Mouse (Mus musculus): ENCODE data around the gene Cebpb. TPM values are rescaled to one million over a fixed set of nuclear protein-coding genes. Genes with fewer than 3 reads are reported as not detected.

The Cebpb gene
- polyA plus RNA-seq, 1 experiment from 2014 or later: 77.4 TPM

DNA sequence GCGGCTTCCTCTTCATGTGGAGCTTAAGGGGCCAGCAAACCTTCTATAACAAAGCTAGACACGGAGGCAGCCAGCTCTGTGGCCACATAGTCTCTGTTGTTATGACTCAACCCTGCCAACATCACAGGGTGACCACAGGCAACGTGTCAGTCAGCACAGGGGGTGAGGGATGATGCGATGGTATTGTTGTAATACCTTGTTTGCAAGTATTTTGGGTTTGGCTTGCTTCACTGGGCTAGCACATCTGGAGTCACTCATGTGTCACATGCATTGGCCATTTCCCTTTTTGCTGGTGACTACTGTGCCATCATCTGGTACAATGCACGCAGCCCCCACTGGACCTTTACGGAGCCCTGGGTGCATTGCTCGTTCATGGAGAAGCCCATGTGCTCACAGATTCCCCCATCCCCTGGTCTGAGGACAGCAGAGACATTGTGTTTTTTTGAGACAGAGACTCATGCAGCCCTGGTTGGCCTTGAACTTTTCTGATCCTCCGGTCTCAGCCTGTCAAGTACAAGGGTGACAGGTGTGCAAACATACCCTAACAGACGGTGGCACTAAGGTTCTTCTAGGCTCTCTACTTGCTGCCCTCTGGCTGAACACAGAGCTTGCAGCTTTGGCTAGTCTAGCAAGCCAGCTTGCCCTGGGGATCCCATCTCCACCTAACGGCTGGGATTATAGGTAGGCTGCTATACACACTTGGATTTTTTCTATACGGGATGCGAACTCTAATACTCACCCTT lies 39.3 kb upstream of the Cebpb start:
- Histone ChIP-seq H3K9ac (no peak overlapping the region), H3K4me2 (no peak overlapping the region), H3K36me3 (ENCODE audit: insufficient read depth) (peaks cover 65% of the 10 kb centered on the region), H3K27me3 (ENCODE audit: insufficient read depth, low read length) (no peaks in the 10 kb centered on the region), H3K4me3 (ENCODE audit: low read depth, low read length) (no peak overlapping the region), H3K4me1 (ENCODE audit: insufficient read depth) (no peaks in the 10 kb centered on the region), H3K27ac (ENCODE audit: low read depth) (no peak overlapping the region), H3K9me3 (ENCODE audit: low read depth, low read length) (no peaks in the 10 kb centered on the region)
- DNase-seq (no peak), ATAC-seq (ENCODE audit: insufficient read depth) (no peak)
- 78% methylated on average over 12 of the region's 12 CpGs for WGBS
- TF ChIP-seq CTCF (IDR thresholded peaks at IDR 0.05; ENCODE audit: low read depth): no peak

DNA sequence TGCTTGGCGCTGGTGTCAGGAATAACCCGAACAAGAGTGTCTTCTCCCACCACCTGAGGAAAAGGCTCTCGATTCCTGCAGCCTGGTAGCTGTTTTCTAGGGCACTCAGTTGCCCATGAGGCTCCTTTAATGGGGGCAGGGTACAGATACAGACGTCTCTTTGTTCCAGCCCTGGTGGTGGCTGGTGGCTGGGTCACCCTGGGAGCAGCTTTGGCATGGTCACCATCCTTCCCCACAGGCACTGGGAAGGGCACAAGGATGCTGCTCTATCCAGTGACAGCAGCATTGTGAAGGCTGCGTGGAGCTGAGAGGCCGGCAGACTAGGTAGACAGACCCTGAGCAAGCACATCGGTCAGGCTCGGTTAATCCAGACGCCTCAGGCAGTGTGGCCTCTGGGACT lies 37.1 kb upstream of the Cebpb start:
- TF ChIP-seq CTCF (IDR thresholded peaks at IDR 0.05; ENCODE audit: low read depth): no peak

DNA sequence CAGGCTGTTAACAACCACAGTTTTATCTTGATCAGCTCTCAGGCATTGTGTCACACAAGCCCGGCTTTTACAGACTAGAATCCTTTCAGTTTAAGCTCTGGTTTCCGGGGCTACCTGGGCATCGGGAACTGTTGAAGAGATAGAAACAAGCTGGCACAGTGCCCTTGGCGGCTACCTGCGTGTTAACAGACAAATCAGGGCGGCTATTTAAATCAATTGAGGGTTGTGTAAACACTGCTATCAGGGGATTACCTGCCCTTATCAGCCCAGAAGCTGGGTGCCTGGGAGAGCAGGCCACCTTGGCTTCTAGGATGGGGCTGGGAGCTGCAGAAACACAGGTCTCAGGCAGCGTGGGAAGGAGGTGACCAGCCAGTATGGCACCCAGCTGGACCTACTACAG lies 36.0 kb upstream of the Cebpb start:
- peaks cover 50% of the 10 kb centered on the region; the same call in 1 of the 2 replicates for H3K36me3 ChIP-seq (ENCODE audit: insufficient read depth)
- no peaks in the 10 kb centered on the region for H3K4me1 ChIP-seq (ENCODE audit: insufficient read depth)
- ATAC-seq (ENCODE audit: insufficient read depth): no peak
- TF ChIP-seq CTCF (IDR thresholded peaks at IDR 0.05; ENCODE audit: low read depth): no peak
- H3K27me3 ChIP-seq (ENCODE audit: insufficient read depth, low read length): no peaks in the 10 kb centered on the region
- 53% methylated on average over 7 of the region's 7 CpGs for WGBS
- no peak overlapping the region for H3K4me2 ChIP-seq
- H3K4me3 ChIP-seq (ENCODE audit: low read depth, low read length): no peak overlapping the region
- no peak for DNase-seq
- no peak overlapping the region for H3K9ac ChIP-seq
- no peaks in the 10 kb centered on the region for H3K9me3 ChIP-seq (ENCODE audit: low read depth, low read length)
- no peak overlapping the region for H3K27ac ChIP-seq (ENCODE audit: low read depth)

More for the DNA sequence above, 37.1 kb upstream of the Cebpb start:
- Histone ChIP-seq H3K27me3 (ENCODE audit: insufficient read depth, low read length) (no peaks in the 10 kb centered on the region), H3K27ac (ENCODE audit: low read depth) (no peak overlapping the region), H3K36me3 (ENCODE audit: insufficient read depth) (peaks cover 49% of the 10 kb centered on the region; the same call in 1 of the 2 replicates), H3K9me3 (ENCODE audit: low read depth, low read length) (no peaks in the 10 kb centered on the region), H3K4me3 (ENCODE audit: low read depth, low read length) (no peak overlapping the region), H3K4me1 (ENCODE audit: insufficient read depth) (no peaks in the 10 kb centered on the region), H3K4me2 (no peak overlapping the region), H3K9ac (no peak overlapping the region)
- no peak for ATAC-seq (ENCODE audit: insufficient read depth)
- DNase-seq: no peak
- 90% methylated on average over 9 of the region's 9 CpGs for WGBS

DNA sequence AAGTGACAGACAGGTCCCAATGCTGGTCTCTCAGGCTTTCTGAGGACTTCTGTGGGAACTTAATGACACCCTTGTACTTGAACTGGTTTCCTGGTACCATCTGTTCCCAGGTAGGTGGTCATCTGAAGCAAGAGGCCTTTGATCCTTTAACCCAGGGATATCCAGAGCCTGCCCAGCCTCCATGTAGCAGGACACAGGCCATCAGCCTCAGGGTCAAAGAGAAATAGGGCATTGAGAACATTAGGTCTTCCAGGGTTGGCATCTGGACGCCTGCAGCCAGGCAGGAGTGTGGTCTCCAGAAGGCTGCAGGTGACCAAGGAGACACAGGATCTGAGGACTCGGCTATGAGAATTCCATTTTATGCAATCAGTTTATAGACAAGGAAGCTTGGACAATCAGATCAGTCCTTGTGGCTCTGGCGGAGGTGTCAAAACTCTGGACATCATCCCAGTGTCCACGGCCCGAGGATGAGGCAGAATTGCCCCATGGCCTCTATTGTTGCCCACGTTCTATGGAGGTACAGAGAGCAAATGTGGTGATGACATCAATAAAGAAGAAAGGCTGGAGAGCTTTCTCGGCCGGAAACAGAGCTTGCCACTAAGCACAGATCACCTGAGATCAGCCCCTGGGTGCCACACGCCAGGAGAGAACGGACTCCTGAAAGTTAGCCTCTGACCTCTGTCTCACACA lies 33.7 kb upstream of the Cebpb start:
- no peak overlapping the region for H3K4me2 ChIP-seq
- no peak overlapping the region for H3K9ac ChIP-seq
- no peak for TF ChIP-seq CTCF (IDR thresholded peaks at IDR 0.05; ENCODE audit: low read depth)
- H3K27me3 ChIP-seq (ENCODE audit: insufficient read depth, low read length): no peaks in the 10 kb centered on the region
- 82% methylated on average over 10 of the region's 10 CpGs for whole genome bisulfite sequencing
- H3K36me3 ChIP-seq (ENCODE audit: insufficient read depth): peaks cover 49% of the 10 kb centered on the region; the same call in 1 of the 2 replicates
- ATAC-seq (ENCODE audit: insufficient read depth) (no peak), DNase-seq (no peak)
- H3K9me3 ChIP-seq (ENCODE audit: low read depth, low read length): no peaks in the 10 kb centered on the region
- peaks cover 8% of the 10 kb centered on the region for H3K4me1 ChIP-seq (ENCODE audit: insufficient read depth)
- no peak overlapping the region for H3K4me3 ChIP-seq (ENCODE audit: low read depth, low read length)
- no peak overlapping the region for H3K27ac ChIP-seq (ENCODE audit: low read depth)

DNA sequence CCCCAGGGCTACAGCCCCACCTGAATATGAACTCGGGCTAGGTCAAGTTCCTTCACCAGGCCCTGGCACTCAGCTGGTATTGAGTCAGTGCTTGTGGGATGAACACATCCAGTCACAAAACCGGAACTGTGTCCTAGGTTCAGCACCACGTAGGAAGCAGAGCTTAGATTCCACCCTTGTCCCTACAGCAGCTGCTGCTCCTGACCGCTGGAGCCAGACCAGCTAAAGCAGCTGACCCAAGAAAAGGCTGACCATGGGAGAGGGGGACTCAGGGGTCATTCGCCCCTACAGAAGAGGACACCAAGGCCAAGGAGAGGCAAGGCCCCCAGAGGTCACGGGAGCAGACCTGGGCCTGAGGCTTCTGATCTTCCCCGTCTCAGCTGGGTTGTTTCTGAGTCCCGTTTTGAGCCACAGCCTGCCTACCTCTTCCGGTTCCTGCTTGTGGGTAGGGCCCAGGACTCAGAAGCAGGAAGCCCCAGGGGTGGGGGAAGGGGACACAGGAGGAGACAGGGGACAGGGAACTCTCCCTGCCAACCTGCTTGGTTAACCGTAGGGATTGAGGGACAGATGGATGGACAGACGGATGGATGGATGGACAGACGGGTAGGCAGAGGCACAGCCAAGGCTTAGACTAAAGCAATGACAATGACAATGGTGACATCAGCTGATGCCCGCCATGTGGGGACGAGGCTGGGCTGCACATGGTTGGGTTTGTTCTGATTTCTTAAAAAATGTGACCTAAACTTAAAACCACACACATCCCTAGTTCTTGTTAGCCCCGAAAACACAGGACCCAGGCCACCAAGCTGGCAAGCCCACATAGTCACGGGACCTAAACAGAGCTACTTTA lies 31.9 kb upstream of the Cebpb start:
- Histone ChIP-seq H3K4me1 (ENCODE audit: insufficient read depth) (peaks cover 12% of the 10 kb centered on the region), H3K4me2 (no peak overlapping the region), H3K27ac (ENCODE audit: low read depth) (peak overlapping the region; percentile 30; the same call in 1 of the 2 replicates), H3K9me3 (ENCODE audit: low read depth, low read length) (no peaks in the 10 kb centered on the region), H3K27me3 (ENCODE audit: insufficient read depth, low read length) (no peaks in the 10 kb centered on the region), H3K36me3 (ENCODE audit: insufficient read depth) (peaks cover 37% of the 10 kb centered on the region; the same call in 1 of the 2 replicates), H3K4me3 (ENCODE audit: low read depth, low read length) (no peak overlapping the region), H3K9ac (no peak overlapping the region)
- no peak for ATAC-seq (ENCODE audit: insufficient read depth)
- WGBS: 84% methylated on average over 16 of the region's 16 CpGs
- DNase-seq: no peak
- no peak for TF ChIP-seq CTCF (IDR thresholded peaks at IDR 0.05; ENCODE audit: low read depth)

DNA sequence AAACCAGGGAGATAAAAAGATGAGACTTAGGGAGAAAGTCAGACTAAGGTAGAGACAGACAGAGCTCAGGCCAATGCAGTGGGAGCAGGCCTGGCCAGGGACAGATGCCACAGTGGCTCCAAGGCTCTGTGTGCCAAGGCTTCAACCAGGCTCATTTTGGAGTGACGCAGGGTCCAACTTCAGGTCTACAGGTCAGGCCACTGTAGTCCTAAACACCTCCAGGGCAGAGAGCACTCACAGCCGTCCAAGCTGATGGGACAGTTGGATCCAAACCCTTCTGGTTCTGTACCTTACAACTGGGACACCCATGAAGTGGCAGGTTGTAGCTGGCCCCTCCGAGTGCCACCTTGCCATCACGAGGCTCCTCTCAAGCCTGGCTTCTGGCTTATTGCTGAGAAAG lies 30.7 kb upstream of the Cebpb start:
- Histone ChIP-seq H3K4me2 (no peak overlapping the region; the same call in 1 of the 2 replicates), H3K9ac (no peak overlapping the region), H3K9me3 (ENCODE audit: low read depth, low read length) (no peaks in the 10 kb centered on the region), H3K4me3 (ENCODE audit: low read depth, low read length) (no peak overlapping the region), H3K27me3 (ENCODE audit: insufficient read depth, low read length) (0 out of 2 replicates have a peak, but pooled peaks cover 4% of the 10 kb centered on the region), H3K4me1 (ENCODE audit: insufficient read depth) (peaks cover 12% of the 10 kb centered on the region), H3K27ac (ENCODE audit: low read depth) (no peak overlapping the region), H3K36me3 (ENCODE audit: insufficient read depth) (peaks cover 25% of the 10 kb centered on the region; the same call in 1 of the 2 replicates)
- no peak for DNase-seq
- ATAC-seq (ENCODE audit: insufficient read depth): no peak
- 84% methylated on average over 4 of the region's 4 CpGs for WGBS
- TF ChIP-seq CTCF (IDR thresholded peaks at IDR 0.05; ENCODE audit: low read depth): no peak
